Mouse (Mus musculus): ENCODE data around the gene Lrrc75a.

DNA sequence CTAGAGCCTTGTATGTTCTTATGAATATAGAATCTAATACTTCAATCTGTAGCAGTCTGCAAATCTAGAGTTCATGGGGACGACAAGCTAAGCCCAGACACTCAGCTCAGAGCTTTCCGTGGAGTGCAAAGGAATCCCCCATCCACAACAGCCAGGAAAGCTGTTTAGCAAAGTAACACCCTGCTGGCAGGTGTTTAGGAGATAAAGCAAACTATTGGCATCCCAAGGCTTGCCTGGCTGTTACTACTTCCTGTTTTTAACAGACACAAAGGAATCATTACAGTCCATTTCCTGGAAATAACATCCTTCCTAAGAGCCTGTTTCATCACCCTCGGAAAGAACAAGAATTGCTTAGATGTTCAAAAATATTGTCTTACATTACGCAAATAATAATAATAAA is 12.6 kb upstream of the Lrrc75a start:
- no peak for TF ChIP-seq CTCF (IDR thresholded peaks at IDR 0.05; ENCODE audit: control insufficient read depth, insufficient read depth, low read length)
- TF ChIP-seq POLR2A (IDR thresholded peaks at IDR 0.05; ENCODE audit: borderline replicate concordance, control insufficient read depth, low read depth, low read length) = no peak

All from bone marrow, adult 2 months (tissue).